Mouse (Mus musculus): ENCODE measurements around the gene Zfp597.
"Not testable (repeated sequence)": the region's sequence is repeated elsewhere in the genome, so short reads cannot be mapped to it uniquely, and the experiment has no call there.

The Zfp597 gene

GRCm38 (mm10) chr16:3855776-3856175, 28.6 kb downstream of the Zfp597 start:
- DNase-seq (ENCODE audit: low spot score) = no peak

- no peak for DNase-seq (ENCODE audit: low spot score)
Measured at GRCm38 (mm10) chr16:3854437-3855182, 29.8 kb downstream of the Zfp597 start.

- DNase-seq (ENCODE audit: low spot score) = no peak
Measured at GRCm38 (mm10) chr16:3852586-3852985, 31.8 kb downstream of the Zfp597 start.

GRCm38 (mm10) chr16:3851301-3851700, 33.1 kb downstream of the Zfp597 start:
- not testable (repeated sequence) for DNase-seq (ENCODE audit: low spot score)

GRCm38 (mm10) chr16:3848416-3848815, 35.9 kb downstream of the Zfp597 start:
- DNase-seq (ENCODE audit: low spot score) = no peak

- DNase-seq (ENCODE audit: low spot score) = peak; percentile 10
Measured at GRCm38 (mm10) chr16:3847871-3848270, 36.5 kb downstream of the Zfp597 start.

GRCm38 (mm10) chr16:3846711-3847518, 37.4 kb downstream of the Zfp597 start, which contains the start of gene Zfp174:
Gene Zfp174, plus strand, starts transcription at chr16:3847268.
- peak; percentile 99 for DNase-seq (ENCODE audit: low spot score)

- DNase-seq (ENCODE audit: low spot score) = no peak
Measured at GRCm38 (mm10) chr16:3843796-3844195, 40.6 kb downstream of the Zfp597 start.

- peak; percentile 14 for DNase-seq (ENCODE audit: low spot score)
Measured at GRCm38 (mm10) chr16:3842989-3843388, 41.4 kb downstream of the Zfp597 start.

GRCm38 (mm10) chr16:3839157-3839885, 45.0 kb downstream of the Zfp597 start:
- peak; percentile 47 for DNase-seq (ENCODE audit: low spot score)

GRCm38 (mm10) chr16:3835461-3835860, 48.9 kb downstream of the Zfp597 start:
- DNase-seq (ENCODE audit: low spot score) = no peak

- DNase-seq (ENCODE audit: low spot score) = peak; percentile 32
Measured at GRCm38 (mm10) chr16:3830588-3831109, 53.7 kb downstream of the Zfp597 start, which contains the start of gene Olfr15. Gene Olfr15, plus strand, starts transcription at chr16:3830878.

- no peak for DNase-seq (ENCODE audit: low spot score)
Measured at GRCm38 (mm10) chr16:3829727-3830126, 54.6 kb downstream of the Zfp597 start.

- DNase-seq (ENCODE audit: low spot score) = no peak
Measured at GRCm38 (mm10) chr16:3828021-3828420, 56.3 kb downstream of the Zfp597 start.

GRCm38 (mm10) chr16:3820202-3820601, 64.2 kb downstream of the Zfp597 start:
- DNase-seq (ENCODE audit: low spot score) = no peak

- DNase-seq (ENCODE audit: low spot score) = not testable (repeated sequence)
Measured at GRCm38 (mm10) chr16:3814667-3815066, 69.7 kb downstream of the Zfp597 start.

Data from retina, embryonic 14.5 days (tissue).